Mouse (Mus musculus) adrenal gland, postnatal 10 days (tissue): ENCODE measurements around the gene Bax. TPM values are rescaled to one million over a fixed set of nuclear protein-coding genes. Genes with fewer than 3 reads are reported as not detected.

Experiments
- DNase-seq: peaks from one replicate; pipeline ENCODE4 v3.0.0; 2021; ENCODE audit warnings: mixed read lengths
- total RNA-seq, 2 experiments: library from RNA; stranded (reverse); gene quantifications; 2 replicates each; pipeline ENCODE4 v1.2.3; 2021

Gene Bax
- total RNA-seq, 2 experiments from 2014 or later, result 52.7 to 53.6 TPM

DNA sequence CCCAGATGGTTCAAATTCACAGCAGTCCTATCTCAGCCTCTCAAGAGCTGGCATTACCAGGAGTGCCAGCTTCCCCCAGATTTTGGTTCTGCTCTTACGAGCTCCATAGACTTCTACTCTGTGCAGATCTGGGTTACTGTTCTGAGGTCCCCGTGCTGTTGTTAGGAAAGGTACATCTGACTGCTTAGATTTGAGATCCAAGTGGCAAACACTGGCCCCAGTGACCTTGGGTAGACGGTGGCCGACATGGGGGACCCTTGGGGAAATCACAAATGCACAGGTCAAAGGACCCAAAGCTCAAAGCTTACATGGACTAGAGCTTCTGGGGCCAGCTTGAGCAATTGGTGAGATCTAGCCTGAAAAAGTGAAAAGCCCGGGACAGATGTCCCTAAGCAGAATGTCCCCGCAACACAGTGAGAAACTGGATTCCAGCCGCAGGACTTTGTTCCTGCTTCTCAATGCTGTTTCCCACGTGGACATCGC lies 9.9 kb downstream of the Bax start:
- no peak for DNase-seq

DNA sequence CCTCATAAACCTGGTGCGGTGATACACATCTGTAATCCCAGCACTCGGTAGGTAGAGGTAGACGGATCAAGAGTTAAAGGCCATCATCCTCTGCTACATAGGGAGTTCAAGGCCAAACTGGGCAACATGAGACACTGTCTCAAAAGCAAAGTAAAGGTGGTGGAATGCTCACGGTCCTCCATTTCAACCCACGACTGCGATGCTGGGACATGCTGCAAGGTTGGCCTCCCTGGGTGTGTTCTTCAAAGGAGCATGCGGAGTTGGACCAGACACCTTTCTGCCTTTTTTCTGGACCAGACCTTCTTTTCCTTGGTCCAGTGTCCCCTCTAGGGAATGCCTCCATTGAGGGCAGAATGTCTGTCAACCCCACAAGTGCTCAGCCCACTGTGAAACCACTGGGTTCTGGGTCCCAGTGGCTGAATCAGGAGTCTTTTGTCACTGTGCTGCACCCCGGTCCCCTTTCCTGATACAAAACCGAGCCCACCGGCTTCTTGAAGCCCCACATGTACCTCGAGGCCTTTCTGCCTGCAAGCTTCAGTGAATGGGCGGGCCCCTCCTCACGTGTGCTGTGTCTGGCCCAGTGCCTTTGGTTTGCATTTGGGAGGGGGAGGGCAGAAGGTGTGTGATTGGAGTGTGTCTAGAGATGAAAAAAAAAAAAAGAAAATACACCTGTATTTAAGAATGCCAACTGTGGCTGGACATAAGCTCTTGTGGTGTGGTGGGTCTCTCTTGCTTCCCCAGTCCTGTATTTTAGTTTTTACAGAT lies 10.6 kb downstream of the Bax start:
- DNase-seq, result peak; percentile 19

DNA sequence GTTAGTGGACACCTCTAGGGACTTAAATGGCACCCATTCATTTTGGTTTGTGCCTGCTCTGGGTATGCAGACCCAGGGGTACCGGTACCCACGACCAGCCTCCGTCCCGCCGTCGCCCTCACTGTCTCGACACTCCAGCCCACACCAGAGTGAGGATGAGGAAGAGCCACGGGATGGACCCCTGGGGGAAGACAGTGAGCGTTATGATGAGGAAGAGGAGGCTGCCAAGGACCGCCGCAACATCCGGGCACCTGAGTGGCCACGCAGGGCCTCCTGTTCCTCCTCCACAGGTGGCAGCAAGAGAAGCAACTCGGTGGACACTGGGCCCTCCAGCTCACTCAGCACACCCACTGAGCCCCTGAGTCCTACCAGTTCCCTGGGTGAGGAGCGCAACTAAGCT lies 11.7 kb downstream of the Bax start:
- no peak for DNase-seq

DNA sequence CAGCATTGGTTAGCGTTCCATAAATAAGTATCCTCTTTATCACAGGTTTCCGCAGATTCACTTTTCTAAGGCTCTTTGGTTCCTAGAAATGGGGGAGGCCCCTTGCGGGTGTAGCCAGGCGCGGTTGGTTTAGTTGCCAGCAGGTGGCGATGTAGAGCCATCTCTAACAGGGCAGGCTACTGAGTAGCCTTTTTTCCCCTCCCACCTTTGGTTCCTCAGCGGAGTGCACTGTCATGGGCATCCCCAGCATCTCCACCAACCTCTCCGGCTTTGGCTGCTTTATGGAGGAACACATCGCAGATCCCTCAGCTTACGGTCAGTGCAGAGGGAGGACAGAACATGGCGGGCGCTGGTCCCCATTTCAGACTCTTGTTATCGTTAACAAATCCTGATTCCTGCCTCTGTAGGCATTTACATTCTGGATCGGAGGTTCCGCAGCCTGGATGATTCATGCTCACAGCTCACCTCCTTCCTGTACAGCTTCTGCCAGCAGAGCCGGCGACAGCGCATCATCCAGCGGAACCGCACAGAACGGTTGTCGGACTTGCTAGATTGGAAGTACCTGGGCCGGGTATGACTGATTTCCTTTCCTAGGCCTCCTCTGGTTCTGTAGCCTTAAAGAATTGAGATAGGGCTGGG lies 15.2 kb downstream of the Bax start:
- DNase-seq, result peak; percentile 87

DNA sequence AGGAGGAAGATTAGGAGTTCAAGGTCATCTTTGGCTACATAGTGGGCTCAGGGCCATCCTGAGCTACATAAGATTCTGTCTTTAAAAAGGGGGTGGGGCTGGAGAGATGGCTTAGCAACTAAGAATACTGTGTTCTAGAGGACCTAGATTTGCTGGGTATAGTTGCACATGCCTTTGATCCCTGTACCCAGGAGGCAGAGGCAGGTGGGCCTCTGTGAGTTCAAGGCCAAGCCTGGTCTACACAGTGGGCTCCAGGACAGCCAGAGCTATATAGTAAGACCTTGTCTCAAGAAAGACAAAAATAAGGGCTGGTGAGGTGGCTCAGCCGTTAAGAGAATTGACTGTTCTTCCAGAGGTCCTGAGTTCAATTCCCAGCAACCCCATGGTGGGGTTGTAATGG lies 16.7 kb downstream of the Bax start:
- DNase-seq, result no peak

DNA sequence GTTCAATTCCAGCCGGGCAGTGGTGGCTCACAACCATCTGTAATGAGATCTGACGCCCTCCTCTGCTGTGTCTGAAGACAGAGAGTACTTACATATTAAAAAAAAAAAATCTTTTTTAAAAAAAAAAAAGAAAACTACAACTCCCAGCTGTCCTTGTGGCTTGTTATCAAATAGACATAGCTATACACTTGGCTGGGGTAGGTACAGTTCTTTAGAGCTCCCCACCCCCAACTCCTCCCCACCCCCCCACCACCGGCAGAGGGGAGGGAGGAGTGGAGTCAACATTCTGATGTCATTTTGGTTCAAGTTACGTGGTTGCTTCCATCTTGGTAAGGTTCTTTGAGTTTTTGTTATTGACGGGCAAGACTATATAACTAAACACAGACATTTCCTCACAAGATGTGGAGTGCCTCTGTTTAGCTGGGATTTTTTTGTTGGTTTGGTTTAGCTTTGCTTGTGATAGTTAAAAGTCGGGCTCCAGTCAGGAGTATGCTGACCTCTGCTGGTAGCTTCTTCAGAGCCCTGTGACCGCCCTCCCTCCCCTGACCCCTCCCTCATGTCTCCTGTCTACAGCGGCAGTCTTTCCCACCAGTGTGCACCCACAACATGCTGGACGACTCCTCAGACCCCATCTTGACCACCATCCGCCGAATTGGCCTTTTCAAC lies 19.2 kb downstream of the Bax start:
- DNase-seq, result peak; percentile 66

DNA sequence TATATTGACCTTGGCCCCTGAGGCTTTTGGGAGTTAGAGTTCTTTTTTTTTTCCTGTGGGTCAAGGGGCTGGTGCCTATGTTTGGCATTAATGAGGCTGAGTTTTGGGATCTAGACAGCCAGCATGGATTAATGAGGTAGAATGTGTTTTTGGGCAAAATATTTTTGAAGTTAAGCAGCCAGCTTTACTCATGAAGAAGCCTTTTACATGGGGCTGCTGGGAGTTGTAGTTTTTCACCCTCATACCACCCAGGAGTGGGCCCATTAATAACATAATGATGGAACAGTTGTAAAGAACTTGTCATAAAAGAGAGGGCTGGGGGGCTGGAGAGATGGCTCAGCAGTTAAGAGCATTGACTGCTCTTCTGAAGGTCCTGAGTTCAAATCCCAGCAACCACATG lies 20.1 kb downstream of the Bax start:
- DNase-seq, result no peak

DNA sequence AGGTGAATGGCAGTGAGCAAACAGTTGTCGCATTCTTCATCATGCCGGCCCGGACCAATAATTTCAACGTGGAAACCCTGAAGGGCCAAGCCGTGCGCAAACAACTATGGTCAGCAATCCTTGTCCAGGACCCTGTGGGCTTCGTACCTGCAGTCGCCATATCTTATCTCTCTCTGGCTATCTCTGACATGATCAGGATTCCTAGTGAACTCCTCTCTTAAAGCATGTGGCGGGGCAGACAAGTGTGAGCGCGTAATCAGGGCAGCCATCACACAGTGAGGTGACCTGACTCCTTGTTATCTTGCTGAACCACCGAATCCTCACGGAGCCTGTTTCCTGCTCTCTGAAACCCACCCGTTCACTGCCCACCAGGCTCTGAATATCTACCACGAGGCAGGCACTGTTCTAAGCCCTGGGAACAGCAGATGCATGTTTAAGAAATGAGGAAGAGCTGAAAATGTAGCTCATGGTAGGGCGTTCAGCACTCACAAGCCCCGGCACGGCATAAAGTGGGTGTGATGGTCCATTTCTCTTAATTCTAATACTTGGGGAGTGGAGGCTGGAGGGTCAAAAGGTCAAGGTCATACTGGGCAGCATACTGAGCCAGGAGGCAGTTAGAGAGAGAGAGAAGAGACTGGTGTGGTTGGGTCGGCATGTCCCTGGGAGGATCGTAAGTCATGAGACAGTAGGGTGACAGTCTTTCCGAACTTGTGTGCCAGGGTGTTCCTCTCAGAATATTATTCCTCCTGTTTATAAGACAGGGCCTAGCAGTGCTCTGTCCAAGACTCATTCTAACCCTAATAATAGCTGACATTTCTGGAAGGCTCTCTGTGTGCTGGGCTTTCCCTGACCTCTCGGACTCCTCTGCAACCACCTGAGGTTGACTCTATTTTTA lies 22.9 kb downstream of the Bax start:
- DNase-seq, result no peak

DNA sequence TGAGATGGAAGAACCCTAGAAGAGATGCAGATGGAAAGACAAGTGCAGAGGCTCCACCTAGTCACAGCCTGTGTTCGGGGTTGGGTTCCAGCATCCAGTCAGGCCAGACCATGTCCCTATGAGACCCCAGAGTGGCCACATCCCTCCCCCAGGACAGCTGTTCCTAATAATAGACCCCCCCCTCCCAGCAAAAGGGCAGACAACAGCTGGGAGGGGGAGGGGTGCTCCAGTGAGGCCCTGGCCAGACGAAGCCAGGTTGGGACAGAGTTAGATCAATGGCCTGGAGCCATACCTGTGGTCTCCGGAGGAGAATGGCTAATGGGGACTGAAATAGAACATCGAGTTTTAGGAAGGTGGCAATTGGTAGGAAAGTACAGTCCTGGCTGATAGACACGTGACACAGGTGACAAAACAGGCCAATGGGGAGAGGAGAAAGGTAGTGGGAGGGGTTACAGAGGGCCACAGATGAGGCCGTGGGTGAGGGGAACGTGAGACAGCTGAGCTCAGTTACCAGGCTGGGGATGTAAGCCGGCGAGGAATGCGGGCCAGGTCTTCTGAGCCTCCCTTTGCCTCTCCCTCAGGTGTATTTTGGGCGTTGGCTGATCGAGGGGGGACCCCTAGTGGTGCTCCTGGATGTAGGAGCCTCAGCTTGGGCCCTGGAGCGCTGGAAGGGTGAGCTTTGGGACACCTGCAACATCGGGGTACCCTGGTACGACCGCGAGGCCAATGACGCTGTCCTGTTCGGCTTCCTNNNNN lies 29.0 kb downstream of the Bax start, which contains the start of gene Ruvbl2:
Ruvbl2 (minus strand) TSS at position 576 of the 756 bp plus-strand sequence.
- no peak for DNase-seq

DNA sequence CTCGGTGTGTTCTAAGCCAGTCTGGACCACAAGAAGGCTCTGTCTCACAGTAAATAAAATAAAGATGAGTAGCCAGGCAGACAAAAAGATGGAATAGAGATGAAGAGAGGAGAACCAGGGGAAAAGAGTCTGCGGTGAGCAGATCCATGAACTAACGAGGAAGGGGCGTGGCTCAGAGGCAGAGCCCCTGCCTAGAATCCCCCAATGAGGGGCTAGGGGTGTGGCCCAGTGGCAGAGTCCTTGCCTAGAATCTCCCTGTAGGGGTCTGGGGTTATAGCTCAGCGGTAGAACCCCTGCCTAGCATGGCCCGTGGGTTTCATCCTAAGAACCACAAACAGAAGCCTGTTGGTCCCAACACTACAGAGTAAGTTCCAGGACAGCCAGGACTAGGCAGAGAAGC lies 29.7 kb downstream of the Bax start:
- DNase-seq, result no peak

DNA sequence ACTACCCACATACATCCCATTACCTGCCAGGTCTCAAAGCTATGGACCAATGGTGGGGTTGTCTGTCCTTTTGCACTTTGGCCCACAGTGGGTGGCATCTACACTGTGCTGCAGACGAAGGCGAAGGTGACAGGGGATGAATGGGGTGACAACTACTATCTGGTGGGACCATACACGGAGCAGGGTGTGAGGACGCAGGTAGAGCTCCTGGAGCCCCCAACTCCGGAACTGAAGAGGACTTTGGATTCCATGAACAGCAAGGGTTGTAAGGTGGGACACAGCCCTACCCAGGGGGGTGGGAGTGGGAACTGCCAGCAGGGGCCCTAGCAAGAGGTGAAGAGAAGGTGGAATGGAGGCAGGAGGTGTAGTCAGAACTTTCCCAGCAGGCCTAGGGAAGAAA lies 30.3 kb downstream of the Bax start:
- no peak for DNase-seq

DNA sequence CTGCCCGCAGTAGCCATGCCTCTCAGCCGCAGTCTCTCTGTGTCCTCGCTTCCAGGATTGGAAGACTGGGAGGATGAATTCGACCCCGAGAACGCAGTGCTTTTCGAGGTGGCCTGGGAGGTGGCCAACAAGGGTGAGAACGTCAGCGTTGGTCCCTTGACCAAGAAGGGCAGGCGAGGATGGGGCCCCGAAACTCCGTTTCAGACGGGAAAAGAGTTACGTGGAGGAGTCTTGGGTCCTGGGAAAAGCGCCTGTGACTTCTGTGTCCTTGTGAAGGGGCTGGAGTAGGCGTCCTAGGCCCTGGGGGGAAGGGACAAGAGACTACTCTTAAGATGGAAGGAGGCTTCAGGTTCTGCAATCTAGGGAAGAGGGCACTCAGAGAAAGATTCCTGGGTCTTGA lies 31.7 kb downstream of the Bax start:
- DNase-seq, result no peak

DNA sequence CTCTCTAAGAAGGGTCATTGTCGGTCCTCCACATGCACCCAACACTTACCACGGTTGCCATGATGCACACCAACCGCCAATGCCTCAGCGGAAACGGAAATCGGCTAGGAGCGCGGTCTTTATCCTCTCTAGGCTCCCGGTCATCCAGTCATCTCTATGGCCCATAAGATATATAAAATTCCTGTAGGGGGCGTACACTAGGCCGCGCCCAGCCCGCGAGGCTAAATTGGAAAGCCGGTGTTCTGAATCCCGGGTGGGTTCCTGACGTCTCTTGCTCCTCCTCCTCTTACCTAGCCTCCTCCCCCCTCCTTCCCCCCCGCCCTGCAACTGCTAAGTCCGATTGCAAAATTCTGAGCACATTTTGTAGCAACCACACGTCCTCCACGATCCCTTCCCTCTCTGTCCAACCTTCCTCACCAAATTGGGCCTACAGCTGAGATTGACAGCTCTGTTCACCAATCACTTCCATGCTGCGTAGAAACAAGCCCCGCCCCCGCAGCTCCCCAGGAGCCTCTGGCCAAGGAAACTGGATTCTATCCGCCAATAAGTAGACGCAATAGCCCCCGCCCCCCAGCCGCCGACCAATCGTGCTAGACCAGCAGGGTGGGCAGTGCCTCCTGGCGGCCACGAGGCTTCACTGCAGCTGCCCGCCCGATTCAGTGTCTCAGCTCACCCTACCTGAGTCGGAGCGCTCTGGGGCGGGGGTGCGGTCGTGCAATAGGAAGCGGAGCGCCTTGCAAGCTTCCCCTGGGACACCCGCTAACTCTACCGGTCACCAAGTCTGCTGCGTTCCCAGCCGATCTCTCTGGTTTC lies 32.3 kb downstream of the Bax start, which contains the start of gene Gys1:
Gys1 (plus strand) TSS at position 642 of the 813 bp plus-strand sequence.
- DNase-seq, result peak; percentile 100

DNA sequence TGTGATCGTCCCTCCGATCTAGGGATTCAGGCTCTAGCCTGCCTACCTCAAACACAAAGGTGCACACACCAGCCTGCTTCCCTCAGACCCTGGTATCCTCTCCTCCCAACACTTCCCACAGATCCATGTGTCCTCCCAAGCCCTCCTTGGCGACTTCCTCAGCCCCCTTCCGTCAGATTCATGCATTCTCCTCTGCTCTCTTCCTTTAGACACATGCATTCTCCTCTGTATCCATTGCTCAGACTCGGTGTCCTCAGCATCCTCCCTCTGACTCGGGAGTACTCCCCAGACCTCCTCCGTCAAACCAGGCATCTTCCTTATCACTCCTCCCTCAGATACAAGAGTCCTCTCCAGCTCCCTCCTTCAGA lies 32.9 kb downstream of the Bax start:
- no peak for DNase-seq

DNA sequence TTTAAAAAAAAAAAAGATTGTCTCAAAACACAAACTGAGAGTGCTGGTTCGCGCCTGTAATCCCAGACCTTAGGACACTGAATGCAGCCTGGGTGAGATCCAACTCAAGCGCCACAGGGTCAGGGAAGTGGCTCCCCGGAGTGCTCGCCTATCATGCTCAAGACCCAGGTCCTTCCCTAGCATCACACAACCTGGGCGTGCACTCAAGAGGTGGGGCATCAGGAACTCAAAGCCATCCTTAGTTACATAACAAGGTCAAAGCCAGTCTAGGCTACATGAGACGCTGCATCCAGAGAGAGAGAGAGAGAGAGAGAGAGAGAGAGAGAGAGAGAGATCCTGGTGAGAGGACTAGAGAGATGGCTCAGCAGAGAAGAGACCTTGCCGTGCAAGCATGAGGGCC lies 40.1 kb downstream of the Bax start:
- DNase-seq, result no peak

DNA sequence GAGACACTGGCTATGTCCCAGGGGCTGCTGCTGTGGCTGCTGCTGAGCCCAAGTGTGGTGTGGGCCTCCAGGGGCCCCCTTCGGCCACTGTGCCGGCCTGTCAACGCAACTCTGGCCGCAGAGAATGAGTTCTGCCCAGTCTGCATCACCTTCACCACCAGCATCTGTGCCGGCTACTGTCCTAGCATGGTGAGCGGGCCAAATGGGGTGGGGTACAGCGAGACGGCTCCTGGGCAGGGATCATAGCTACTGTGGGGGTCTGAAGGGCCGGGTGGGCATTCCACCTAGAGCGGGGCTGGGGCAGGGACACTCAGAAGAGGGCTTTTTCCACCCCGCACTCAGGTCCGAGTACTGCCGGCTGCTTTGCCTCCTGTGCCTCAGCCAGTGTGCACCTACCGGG lies 45.5 kb downstream of the Bax start:
- DNase-seq, result no peak

DNA sequence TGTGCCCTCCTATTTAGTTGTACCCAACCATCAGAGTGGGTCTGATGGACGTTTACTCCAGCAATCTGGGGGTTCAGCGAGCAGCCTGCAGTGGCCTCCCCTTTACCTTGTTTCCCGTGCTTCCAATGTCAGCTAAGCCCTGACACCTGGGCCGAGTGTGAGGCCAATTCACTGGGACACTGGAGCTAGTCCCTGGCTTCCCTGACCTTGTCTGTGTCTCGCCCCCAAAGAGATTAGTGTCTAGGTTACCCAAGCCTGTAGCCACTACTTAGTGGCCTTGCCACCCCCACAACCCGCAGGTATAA lies 46.1 kb downstream of the Bax start, which contains the start of gene Lhb:
Lhb (plus strand) TSS at position 206 of the 305 bp plus-strand sequence.
- DNase-seq, result no peak

DNA sequence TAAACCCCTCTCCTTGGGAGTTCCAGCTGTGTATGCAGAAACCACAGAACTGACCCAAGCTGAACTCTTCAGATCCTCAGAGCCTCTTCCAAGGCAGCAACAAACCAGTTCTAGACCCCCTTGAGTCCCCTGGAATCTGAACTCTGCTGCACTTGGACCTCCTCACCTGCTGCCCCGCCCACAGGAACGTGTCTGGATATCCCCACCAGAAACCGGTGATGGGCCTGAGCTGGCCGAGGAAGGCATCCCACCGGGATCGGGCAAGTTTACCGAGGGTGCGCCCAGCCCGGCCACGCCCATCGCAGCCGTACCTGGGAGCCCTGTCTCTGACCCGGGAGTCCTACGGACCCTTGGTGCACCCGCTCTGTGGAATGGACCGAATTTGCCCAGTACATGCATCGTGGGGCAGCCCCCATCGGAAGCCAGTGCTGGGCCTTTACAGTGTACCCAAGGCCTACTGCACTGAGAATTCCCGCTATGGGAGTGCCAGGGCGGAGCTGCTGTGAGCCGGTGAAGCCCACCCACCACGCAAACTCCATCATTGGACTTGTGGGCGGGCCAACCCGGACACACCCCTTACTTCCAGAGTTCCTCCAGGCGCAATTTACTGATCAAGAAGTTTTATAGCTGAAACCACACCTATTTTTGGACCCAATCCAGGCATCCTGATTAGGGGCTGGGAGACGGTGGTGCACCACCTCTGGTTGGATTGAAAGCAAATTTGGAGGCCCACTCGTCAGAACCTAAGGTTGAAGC lies 46.7 kb downstream of the Bax start:
- no peak for DNase-seq

DNA sequence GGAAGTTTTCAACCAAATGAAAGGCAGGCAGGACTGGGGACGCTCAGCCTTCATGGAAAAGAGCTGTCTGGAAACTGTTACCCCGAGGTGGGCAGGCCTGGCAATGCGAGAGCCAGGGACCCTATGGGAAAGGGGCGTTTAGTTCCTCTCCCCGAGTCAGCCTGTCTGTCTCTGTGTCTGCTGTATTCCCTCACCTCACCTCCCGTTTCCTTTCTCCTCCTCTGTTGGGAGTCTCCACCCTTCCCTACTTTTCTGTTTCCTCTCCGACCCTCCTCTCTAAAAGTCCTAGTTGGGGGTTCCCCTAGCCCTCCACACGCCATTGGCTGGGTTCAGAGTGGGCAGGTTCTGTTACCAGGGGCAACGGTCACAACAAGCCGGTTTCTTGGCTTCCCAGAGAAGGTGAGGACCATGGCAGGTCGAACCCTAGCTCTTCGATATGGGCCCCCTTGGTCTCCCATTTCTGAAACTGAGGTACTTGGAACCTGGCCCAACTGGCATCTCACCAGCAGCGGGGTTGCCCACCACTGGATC lies 48.7 kb downstream of the Bax start:
- no peak for DNase-seq

DNA sequence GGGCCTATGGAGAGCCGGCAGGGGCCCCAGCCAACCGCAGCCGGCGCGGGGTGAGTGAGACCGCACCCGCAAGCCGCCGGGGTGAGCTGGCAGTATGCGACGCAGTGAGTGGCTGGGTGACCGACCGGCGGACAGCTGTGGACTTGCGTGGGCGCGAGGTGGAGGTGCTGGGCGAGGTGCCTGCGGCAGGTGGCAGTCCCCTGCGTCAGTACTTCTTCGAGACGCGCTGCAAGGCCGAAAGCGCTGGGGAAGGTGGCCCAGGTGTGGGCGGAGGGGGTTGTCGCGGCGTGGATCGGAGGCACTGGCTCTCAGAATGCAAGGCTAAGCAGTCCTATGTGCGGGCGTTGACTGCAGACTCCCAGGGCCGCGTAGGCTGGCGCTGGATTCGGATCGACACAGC lies 51.1 kb downstream of the Bax start:
- DNase-seq, result no peak
